Mouse (Mus musculus) cerebellum, adult 18-20 months (tissue): ENCODE measurements at regions not wholly inside any gene's neighbourhood (a gene's known extent, or its start where the extent isn't known, plus 50 kb on each side); places are given as distances from the start of the nearest gene placed in this dataset.

Experiments
- DNase-seq, 2 experiments: peaks; one replicate each; pipeline ENCODE4 v3.0.0; 2021

DNA sequence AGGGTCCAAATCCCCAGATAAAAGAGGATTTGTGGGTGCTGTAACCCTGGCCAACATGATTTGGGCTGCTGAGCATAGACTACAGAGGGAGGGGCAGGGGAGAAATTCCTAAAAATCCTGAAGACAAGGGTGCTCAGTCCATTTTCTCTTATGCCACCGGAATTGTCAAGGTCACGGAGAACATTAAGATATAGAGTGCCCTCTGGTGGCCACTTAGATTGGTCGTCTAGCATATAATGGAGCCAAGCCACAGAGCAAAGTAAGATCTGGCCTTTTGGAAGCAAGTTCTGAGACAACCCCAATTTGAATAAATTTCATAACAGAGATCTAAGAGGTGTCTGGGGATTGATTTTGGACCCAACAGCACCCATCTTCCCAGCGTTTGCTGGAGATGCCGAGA lies 250.0 kb downstream of the Prr32 start:
- DNase-seq = peak in 1 of 2 experiments; percentile 2
